Mouse (Mus musculus) left cerebral cortex, adult 8-10 months (tissue): ENCODE data around the gene Cenpm. TPM values are rescaled to one million over a fixed set of nuclear protein-coding genes. Genes with fewer than 3 reads are reported as not detected.

Source experiments
- DNase-seq, 2 experiments: peaks; one replicate each; pipeline ENCODE4 v3.0.0; 2022; ENCODE audit warnings: low spot score in 2 of 2
- total RNA-seq, 4 experiments: library from RNA; stranded (reverse); gene quantifications; 2 replicates each; pipeline ENCODE4 v1.2.4; 2022

The Cenpm gene
- total RNA-seq, 4 experiments from 2014 or later, result 2.7 to 4.3 (median 4.1) TPM

GRCm38 (mm10) chr15:82243742-82244114 lies 820 bp downstream of the Cenpm start:
- no peak for DNase-seq

DNA sequence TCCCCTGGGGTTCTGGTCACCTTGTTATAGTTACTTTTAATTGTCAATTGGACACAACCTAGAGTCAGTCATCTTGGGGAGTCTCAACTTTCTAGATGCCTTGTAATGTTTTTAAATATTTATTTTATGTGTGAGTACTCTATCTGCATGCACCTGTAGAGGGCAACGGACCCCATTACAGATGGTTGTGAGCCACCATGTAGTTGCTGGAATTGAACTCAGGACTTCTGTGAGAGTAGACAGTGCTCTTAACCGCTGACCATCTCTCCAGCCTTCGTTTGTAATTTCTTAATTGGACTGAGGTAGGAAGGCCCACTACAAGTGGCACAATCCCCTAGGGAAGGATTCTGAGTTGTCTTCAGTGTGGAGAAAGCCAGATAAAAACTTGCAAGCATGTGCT lies 1.2 kb downstream of the Cenpm start:
- no peak for DNase-seq

DNA sequence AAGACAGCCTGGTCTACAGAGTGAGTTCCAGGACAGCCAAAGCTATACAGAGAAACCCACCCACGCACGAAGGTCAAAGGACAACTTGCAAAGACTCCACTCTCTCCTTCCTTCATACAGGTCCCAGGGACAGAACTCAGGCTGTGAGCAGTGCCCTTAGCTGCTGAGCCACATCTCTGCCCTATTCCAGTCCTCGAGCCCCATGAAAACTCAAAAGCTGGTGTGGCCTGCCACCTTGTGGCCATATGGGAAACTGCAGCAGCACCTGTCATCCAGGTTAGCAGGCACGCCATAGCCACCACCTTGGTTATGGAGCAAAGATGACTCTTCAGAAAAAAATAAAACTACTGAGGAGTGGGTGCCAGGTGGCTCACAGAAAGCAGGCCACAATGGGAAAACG lies 8.0 kb downstream of the Cenpm start:
- peak; percentile 61 to 88 for DNase-seq

DNA sequence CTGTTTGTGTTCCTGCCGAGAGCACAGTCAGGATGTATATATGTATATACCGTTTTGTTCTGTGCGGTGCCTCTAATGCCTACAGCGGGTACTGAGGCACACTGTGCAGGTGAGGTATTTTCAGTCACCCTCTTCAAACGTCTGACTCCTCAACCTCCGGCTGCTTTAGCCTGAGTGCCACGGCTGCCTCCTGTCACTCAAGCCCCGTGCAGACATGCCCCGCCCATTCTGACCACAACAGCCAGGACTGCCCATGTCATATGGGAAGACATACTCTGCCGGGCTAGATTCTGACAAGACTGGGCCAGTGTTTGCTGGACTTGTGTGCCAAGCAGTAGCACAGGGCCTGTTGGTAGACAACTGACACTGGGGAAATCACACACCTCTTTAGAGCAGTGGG lies 8.9 kb downstream of the Cenpm start:
- no peak for DNase-seq

GRCm38 (mm10) chr15:82232651-82233050 lies 11.9 kb downstream of the Cenpm start:
- no peak for DNase-seq

DNA sequence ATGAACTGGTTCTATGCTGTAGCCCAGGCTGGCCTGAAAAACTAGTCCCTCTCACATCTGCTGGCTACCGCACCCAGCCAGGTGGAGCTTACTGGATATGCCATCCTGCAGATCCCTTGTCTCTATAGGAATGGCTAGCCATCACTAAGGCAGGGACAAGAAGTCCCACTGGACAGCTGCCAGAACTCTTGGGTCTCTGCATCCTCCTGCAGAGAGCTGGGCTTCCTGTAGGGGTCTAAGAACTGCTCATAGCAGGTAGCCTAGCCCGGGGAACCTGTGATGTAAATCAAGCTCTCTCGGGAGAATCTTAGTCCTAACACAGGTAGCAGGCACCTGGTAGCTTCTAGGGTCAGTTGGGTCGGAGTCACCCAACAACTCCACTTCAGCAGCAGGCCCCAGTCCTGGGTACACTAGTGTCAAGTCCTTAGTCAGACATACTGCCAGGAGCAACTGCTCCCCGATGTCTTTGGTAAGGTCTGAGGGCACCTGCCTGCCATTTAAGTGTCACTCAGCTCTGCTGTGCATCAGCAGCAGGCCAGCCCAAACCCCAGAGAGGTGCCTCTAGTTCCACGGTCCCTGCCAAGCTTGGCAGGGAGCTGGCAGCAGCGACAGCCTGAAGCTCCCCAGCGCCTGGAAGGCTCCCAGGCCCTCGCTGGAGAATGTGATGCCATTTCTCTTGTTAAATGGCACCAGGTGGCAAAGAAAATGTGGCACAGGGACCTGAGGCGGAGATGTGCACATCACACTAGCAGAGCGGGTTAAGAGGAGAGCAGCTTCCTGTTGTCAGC lies 12.8 kb downstream of the Cenpm start:
- peak in 1 of 2 experiments; percentile 50 for DNase-seq

- no peak for DNase-seq
Measured at GRCm38 (mm10) chr15:82231100-82231499, 13.4 kb downstream of the Cenpm start.

- DNase-seq, result no peak
Measured at GRCm38 (mm10) chr15:82230098-82230611, 14.4 kb downstream of the Cenpm start.

GRCm38 (mm10) chr15:82229542-82230045 lies 15.0 kb downstream of the Cenpm start:
- no peak for DNase-seq

GRCm38 (mm10) chr15:82225769-82226168 lies 18.8 kb downstream of the Cenpm start:
- DNase-seq, result no peak

DNA sequence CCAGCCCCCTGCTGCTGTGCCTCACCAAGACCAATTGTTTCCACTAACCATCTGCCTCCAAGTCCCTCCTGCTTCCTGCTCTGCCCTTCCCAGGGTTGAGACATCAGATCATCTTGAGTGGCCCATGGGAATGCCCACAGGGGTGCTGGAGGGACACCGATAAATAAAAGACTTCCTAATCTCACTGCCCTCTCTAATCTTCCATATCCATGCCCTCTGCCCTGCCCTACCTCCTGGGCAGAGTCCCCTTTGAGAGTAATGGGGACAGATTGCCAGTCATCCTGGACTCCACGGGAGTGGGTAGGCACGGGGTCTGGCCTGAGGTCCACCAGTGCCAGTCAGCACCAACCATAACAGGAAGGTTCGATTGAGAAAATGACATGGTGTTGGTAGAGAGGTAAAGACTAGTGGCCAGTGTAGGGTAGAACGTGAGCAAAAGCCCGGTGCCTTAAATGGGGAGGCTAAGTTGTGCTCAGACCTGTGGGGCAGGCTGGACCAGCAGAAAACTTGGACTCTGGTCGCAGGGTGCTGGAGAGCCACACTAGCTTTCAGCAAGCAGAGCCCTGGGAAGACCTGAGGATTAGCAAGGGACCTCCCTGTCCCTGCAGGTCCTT lies 19.8 kb downstream of the Cenpm start:
- DNase-seq, result no peak

- DNase-seq, result no peak
Measured at GRCm38 (mm10) chr15:82223657-82224601, 20.6 kb downstream of the Cenpm start, which contains the start of gene Tnfrsf13c. Gene Tnfrsf13c, minus strand, starts transcription at chr15:82224369.

- DNase-seq, result no peak
Measured at GRCm38 (mm10) chr15:82223251-82223650, 21.3 kb downstream of the Cenpm start.

GRCm38 (mm10) chr15:82221104-82221860 lies 23.3 kb downstream of the Cenpm start:
- DNase-seq, result no peak

GRCm38 (mm10) chr15:82220003-82220675 lies 24.4 kb downstream of the Cenpm start:
- no peak for DNase-seq

GRCm38 (mm10) chr15:82218778-82219666 lies 25.5 kb downstream of the Cenpm start:
- DNase-seq, result no peak

GRCm38 (mm10) chr15:82217980-82218379 lies 26.6 kb downstream of the Cenpm start:
- DNase-seq, result no peak

DNA sequence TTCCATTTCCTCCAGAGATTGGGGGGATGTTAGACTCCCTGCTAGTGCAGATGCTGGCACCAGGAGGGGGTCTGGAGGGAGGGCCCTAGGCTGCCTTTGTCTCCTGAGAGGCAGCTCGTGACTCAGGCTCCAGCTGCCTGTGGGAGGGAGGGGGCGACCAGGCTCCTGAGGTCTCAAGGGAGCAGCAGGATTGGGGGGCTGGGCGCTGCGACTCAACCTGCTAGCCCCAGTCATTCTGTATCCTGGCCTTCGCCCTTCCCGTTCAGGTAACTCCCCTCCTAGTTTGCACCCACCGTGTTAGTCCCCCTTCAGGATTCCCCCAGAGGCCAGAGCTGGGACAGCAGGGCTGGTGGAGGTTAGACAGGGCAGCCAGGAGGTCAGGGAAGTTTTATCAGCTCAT lies 27.5 kb downstream of the Cenpm start:
- DNase-seq, result no peak
